Mouse (Mus musculus): ENCODE data around the gene Gm10188.

Gm10188 gene

DNA sequence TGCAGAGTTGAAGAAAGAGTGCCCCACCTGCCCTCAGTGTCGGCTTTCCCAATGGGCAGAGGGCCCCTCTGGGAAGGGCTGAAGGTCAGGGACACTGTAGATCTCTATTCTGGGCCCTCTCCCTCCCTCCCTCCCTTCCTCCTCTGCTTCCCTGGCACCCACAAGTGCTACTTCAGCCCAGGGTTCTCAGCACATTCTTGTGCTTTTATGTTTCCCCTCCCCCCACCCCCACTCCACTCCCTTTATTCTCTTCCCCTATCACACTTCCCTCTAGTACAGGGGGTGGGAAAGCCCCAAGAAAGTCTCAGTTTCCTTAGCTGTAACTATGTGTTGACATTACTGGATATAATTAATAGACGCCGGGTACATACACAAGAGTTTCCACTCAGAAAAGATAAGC is 34.9 kb downstream of the Gm10188 start:
- no peak for DNase-seq (ENCODE audit: low read depth, low spot score)

DNA sequence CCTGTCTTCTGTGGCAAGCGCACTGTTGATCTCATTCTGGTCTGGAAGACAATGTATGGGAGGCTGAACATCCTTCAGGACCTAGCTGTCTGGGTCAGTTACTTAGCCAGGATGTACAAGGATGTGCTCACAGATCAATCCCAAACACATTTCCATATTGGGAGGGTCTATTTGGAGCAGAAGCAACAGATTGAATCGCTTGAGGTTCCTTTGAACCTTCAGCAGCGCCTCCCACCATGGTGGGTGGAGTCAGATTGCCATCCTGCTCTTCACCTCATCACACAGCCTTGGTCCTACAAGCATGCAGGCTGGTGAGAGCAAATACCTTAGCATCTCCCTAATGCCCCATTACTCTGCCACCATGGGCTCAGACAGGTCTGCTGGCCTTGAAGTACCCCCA is 35.8 kb downstream of the Gm10188 start:
- no peak for DNase-seq (ENCODE audit: low read depth, low spot score)

DNA sequence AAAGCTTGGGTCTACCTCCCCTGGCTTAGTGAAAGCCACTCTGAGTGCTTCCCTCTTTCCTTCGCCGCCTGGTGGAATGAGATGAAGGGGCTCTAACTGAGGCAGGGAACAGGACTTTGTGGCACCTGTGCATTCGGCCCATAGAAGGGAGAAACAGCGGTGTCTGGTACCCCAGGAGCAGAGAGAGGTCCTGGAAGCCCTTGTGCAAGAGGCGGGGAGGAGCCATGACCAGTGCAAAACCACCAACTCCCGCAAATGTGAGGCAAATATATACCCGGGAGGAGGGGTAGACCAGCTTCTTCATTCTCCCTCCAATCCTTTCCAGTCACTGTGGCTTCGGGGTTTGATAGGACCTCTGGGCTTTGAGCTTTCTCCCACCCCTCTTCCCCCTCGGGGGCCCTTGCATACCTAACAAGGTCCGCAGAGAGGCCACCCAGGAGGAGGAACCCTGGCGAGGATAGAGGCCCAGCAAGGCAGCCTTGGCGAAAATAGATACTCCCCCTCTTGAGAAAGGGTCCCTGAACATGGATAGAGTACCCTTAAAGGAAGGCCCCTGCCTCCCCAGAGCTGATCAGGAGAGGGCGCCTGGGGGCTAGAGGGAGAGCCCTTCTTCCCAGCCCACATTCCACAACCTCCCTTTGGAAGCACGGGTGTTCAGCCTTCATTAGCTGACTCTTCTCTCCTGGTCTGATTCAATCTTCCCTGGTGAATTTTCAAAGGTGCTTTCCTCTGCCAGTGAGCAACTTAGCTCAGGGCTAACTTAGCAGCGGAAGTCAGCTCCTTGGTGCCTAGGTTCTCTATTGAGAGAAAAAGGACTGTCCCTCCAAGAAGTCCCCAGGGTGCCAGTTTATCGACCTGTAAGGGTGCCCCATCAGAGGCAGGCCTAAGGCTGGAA is 37.5 kb downstream of the Gm10188 start:
- DNase-seq (ENCODE audit: low read depth, low spot score): no peak

DNA sequence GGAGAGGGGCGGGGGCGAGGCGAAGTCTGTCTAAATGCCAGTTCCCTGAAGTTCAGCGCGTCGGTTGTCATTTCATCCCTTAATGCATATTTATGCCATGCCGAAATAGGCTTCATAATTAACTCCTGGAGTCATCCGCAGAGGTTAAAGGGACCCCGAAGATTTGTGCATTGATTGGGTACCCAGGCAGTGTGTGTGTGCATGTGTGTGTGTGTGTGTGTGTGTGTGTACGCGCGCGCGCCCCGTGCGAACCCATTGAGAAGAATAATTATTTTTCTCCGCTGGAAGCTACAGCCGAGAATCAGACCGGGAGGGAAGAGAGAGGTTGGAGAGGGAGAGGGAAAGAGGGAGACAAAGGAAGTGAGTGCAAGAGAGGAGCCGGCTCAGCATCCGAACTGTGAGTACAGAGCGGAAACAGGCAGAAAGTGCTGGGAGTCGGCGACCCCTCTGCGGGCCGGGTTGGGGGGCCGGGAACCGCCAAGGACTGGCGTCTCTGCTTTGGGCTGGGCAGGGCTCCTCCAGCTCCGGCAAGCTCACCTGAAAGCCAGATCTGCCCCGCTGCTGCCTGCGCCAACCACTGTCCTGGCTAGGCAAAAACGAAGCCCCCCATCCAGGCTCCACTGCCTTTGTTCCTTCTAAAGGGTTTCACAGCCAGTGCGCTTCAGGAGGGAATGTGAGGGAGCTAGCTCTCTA is 38.3 kb downstream of the Gm10188 start, which contains the start of the genes Lemd1 and AC124108.1:
Gene Lemd1 (plus strand): TSS at position 339 of the 693 bp plus-strand sequence.
Gene AC124108.1 (plus strand): TSS at position 365 of the 693 bp plus-strand sequence.
- DNase-seq (ENCODE audit: low read depth, low spot score): no peak

DNA sequence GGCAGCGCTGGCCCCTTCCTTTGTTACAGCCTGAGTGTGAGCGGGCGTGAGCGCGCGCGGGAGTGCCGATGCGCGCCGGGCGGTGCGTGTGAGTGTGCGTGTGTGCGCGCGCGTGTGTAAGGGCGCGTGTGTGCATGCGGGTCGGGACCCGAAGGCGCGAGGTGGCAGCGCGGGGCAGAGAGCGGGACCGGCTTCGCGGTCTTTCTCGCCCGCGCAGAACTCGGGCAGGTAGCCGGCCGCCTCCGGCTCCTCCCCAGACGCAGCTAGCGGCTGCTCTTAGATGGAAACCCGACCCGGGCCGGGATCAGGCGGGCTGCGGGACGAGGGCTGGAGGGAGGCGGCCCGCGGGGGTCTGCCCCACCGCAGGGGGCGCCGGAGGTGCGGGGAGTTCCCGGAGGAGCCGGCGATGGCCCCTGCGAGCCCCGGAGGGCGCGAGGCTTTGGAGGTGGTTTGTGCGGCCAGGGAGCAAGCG is 38.9 kb downstream of the Gm10188 start:
- DNase-seq (ENCODE audit: low read depth, low spot score): no peak

DNA sequence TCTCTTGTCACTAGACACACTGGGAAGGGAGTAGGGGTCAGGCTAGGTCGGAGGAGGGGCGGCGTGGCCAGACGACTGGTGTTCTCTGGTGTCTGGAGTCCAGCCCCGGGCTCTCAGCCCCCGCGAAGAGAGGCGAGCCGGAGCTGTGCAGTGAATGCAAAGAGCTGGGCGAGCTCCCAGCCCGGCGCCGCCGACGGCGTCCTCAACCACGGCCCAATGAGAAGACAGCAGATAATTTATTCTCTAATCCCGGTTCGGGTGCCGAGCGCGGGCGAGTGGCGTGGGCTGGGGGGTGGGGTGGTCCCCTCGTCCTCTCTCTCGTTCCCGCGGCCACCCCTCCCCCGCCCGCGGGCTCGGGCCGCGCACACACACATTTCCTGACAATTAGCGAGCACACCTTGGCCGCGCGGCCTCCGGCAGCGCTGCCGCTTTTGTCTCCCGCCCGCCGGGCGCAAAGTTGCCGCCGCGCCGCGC is 39.5 kb downstream of the Gm10188 start:
- no peak for DNase-seq (ENCODE audit: low read depth, low spot score)

DNA sequence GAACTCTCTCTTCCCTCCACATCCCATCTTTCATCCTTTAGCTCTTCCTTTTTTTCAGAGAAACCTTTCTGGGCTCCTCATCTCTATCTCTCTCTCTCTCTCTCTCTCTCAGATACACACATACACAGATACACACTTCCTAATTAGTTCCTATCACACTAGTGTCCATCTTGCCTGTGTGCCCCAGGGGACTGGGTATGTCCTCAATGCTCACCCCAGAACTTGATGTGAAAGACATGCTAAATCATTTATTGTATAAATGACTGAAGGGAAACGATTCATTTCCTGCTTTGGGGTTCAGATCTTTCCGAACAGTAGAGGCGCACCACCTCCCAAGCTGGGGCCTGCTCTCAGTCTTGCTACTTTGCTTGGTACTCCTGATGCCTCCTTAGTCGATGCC is 40.3 kb downstream of the Gm10188 start:
- DNase-seq (ENCODE audit: low read depth, low spot score): no peak

DNA sequence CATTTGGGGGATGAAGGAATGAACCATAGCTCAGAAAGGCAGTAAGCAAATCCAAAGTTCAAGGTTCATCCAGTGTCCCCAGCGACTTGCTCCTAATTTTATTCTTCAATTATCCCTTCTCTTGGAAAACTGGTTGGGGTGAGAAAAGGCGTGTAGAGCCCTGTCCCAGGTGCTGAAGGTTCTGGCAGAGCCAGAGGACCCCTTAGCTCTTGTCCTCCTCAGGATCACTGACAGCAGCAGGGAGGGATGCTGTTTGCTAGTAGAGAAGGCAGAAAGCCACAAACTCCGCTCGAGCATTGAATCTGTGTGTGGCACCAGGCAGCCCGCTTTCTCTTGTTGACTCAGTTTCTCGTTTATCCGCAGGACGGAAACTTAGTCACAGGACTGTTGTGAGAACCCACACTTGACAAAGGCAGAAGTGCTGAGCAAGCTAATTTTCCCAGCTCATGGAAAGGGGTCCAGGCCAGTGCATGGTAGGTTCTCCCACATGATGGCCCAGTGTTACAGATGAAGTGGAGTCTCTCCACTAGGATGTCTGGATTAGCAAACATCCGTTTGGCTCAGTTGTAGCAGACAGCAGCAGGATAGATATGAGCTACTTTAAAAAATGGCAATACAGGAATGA is 41.0 kb downstream of the Gm10188 start:
- no peak for DNase-seq (ENCODE audit: low read depth, low spot score)

DNA sequence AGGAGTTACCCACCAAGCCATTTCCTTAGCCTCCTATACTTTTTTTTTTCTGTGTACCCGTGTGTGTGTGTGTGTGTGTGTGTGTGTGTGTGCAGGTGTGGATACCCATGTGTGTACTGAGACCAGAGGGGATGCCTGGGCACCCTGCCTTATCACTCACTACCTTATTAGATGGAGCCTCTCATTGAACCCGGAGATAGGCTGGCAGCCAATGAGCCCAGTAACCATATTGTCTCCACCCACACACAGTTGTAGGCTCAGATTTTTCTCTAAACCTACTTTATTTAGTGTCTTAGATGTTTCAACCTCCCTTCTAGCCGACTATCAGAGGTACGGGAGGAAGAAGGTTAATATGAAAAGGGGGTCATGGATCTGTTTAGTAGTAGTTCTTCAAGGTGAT is 43.3 kb downstream of the Gm10188 start:
- DNase-seq (ENCODE audit: low read depth, low spot score): no peak
